Comparison of ENCODE assay signal across 13 mouse cellular contexts in genomic region chr10:97409181-97409581, GRCm38 (mm10).
DNase-seq lines count a peak whose midpoint lies in the region; ATAC-seq and TF ChIP-seq lines count a peak whose summit lies in the region.
"Had no signal": no experiment of that assay in that cellular context is flagged by ENCODE, and none has a peak within 500 bp of the region (broad histone marks: within the 10 kb centered on the region; RNA-seq: fewer than 3 reads in every experiment).

No protein-coding gene starts in this region.

- peak; percentile 4 for DNase-seq in adrenal gland, postnatal 10 days
- DNase-seq in adrenal gland, postnatal 4 days (ENCODE audit: low spot score in 2 of 2) = no peak
- DNase-seq in 3T3-L1 (ENCODE audit: low read depth, low spot score) = peak; percentile 73
- DNase-seq in heart, adult 9 months (ENCODE audit: low spot score in 2 of 2) = peak; percentile 69 to 80
- no peak for DNase-seq in lung, postnatal 0 days (ENCODE audit: low spot score)
- DNase-seq in layer of hippocampus, postnatal 36 days = no peak
- DNase-seq in layer of hippocampus, adult 2 months (ENCODE audit: low spot score in 2 of 2) = no peak
- DNase-seq: retina, postnatal 1 day had no signal

- peak; percentile 19; the same call in 1 of the 2 replicates for ATAC-seq in lung, postnatal 0 days
- no peak for ATAC-seq in intestine, postnatal 0 days

- no peaks in the 10 kb centered on the region for H3K36me3 ChIP-seq in lung, postnatal 0 days (ENCODE audit: insufficient read depth, low read length)
- H3K36me3 ChIP-seq in intestine, postnatal 0 days (ENCODE audit: control insufficient read depth, insufficient read depth) = no peaks in the 10 kb centered on the region
- H3K36me3 ChIP-seq: forebrain, embryonic 12.5 days; hindbrain, embryonic 13.5 days; limb, embryonic 13.5 days had no signal

- no peaks in the 10 kb centered on the region for H3K9me3 ChIP-seq in lung, postnatal 0 days (ENCODE audit: low read length)
- H3K9me3 ChIP-seq in intestine, postnatal 0 days (ENCODE audit: control insufficient read depth) = no peaks in the 10 kb centered on the region
- H3K9me3 ChIP-seq: forebrain, embryonic 12.5 days; hindbrain, embryonic 13.5 days; limb, embryonic 13.5 days had no signal

- no peak for TF ChIP-seq CTCF in lung, postnatal 0 days (IDR thresholded peaks at IDR 0.05)
- no peak for TF ChIP-seq CTCF in layer of hippocampus, adult 2 months (conservative IDR thresholded peaks at IDR 0.05)
- TF ChIP-seq CTCF in intestine, postnatal 0 days (IDR thresholded peaks at IDR 0.05; ENCODE audit: low read depth) = no peak

- 3% methylated on average over 1 of the region's 1 CpGs for WGBS in lung, postnatal 0 days
- 31% methylated on average over 1 of the region's 1 CpGs for WGBS in intestine, postnatal 0 days

- no peak overlapping the region for H3K4me3 ChIP-seq in lung, postnatal 0 days (ENCODE audit: low read depth, low read length)
- H3K4me3 ChIP-seq in layer of hippocampus, adult 2 months = no peak overlapping the region
- H3K4me3 ChIP-seq in intestine, postnatal 0 days (ENCODE audit: low read depth, low read length) = no peak overlapping the region
- H3K4me3 ChIP-seq: forebrain, embryonic 12.5 days; hindbrain, embryonic 13.5 days; limb, embryonic 13.5 days had no signal

- H3K27me3 ChIP-seq in lung, postnatal 0 days (replicated peaks; ENCODE audit: insufficient read depth, low read length) = no peaks in the 10 kb centered on the region
- no peaks in the 10 kb centered on the region for H3K27me3 ChIP-seq in intestine, postnatal 0 days (replicated peaks; ENCODE audit: control insufficient read depth, insufficient read depth, low read length)
- H3K27me3 ChIP-seq: forebrain, embryonic 12.5 days; hindbrain, embryonic 13.5 days; limb, embryonic 13.5 days had no signal

- H3K9ac ChIP-seq in lung, postnatal 0 days (replicated peaks; ENCODE audit: low read depth) = no peak overlapping the region
- no peak overlapping the region for H3K9ac ChIP-seq in intestine, postnatal 0 days (ENCODE audit: low read depth, low read length)
- H3K9ac ChIP-seq: forebrain, embryonic 12.5 days; hindbrain, embryonic 13.5 days; limb, embryonic 13.5 days had no signal

- H3K4me2 ChIP-seq in lung, postnatal 0 days (replicated peaks; ENCODE audit: low read depth, low read length) = no peak overlapping the region
- H3K4me2 ChIP-seq in intestine, postnatal 0 days (replicated peaks; ENCODE audit: low read depth) = no peak overlapping the region
- H3K4me2 ChIP-seq: forebrain, embryonic 12.5 days; hindbrain, embryonic 13.5 days; limb, embryonic 13.5 days; midbrain, embryonic 11.5 days had no signal

- no peaks in the 10 kb centered on the region for H3K4me1 ChIP-seq in lung, postnatal 0 days (ENCODE audit: insufficient read depth, low read depth, low read length)
- H3K4me1 ChIP-seq in intestine, postnatal 0 days (replicated peaks; ENCODE audit: control insufficient read depth, insufficient read depth, low read length) = no peaks in the 10 kb centered on the region
- H3K4me1 ChIP-seq: forebrain, embryonic 12.5 days; hindbrain, embryonic 13.5 days; limb, embryonic 13.5 days had no signal

- no peak for TF ChIP-seq EP300 in lung, postnatal 0 days (IDR thresholded peaks at IDR 0.05)

- no peak overlapping the region for H3K27ac ChIP-seq in lung, postnatal 0 days (ENCODE audit: low read length)
- H3K27ac ChIP-seq in layer of hippocampus, adult 2 months = no peak overlapping the region
- no peak overlapping the region for H3K27ac ChIP-seq in intestine, postnatal 0 days (ENCODE audit: low read depth, low read length)
- H3K27ac ChIP-seq: forebrain, embryonic 12.5 days; hindbrain, embryonic 13.5 days; limb, embryonic 13.5 days had no signal

Comparison
In these comparisons a context has a peak if more than half of its experiments do, and no peak if none do; other contexts are left out.
1. DNase-seq: peak in adrenal gland, postnatal 10 days (single experiment), 3T3-L1 (single experiment) and heart, adult 9 months (2 of 2); none in adrenal gland, postnatal 4 days (0 of 2), lung, postnatal 0 days (single experiment), layer of hippocampus, postnatal 36 days (0 of 2) and layer of hippocampus, adult 2 months (0 of 2).